Mouse (Mus musculus): ENCODE results near the gene Rad50.

DNA sequence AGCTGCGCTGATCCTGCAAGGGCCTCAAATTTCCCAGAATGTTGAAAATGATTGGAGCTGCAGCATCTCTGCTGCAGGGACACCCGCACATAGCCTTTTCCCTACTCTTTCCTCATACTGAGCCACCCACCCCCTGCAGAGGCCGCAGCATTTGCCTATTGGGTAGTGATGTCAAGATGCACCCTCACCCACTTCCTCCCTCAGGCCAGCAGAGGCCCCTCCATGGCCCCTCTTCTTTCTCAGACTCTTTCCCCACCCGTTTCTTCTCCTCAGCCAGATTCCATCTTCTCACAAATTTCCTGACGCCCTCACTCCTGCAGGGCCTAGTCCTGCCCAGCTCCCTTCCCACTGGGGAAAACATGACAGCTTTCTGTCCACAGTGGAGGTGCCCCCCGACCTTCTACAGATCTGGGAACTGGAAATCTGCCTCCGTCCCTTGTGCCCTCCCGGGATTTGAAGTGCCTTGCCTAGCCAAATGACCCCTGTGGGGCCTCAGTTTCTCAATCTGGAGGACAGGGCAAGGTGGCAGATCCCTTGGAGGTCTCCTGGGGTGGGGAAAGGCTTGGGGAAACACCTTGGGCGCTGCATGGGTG is 71.4 kb downstream of the Rad50 start:
- TF ChIP-seq CTCF (conservative IDR thresholded peaks at IDR 0.05; ENCODE audit: low read length) (no peak), POU5F1 (IDR thresholded peaks at IDR 0.05; ENCODE audit: borderline replicate concordance, low read length) (no peak), NANOG (IDR thresholded peaks at IDR 0.05; ENCODE audit: borderline replicate concordance, low read length) (no peak)
